Mouse (Mus musculus) urinary bladder, postnatal 14 days (tissue): ENCODE results near the gene Gm21488.
"Not testable (repeated sequence)": the region's sequence is repeated elsewhere in the genome, so short reads cannot be mapped to it uniquely, and the experiment has no call there.

Experiments used
- DNase-seq: peaks from one replicate; pipeline ENCODE4 v3.0.0; 2021; ENCODE audit warnings: low spot score

The Gm21488 gene

DNA sequence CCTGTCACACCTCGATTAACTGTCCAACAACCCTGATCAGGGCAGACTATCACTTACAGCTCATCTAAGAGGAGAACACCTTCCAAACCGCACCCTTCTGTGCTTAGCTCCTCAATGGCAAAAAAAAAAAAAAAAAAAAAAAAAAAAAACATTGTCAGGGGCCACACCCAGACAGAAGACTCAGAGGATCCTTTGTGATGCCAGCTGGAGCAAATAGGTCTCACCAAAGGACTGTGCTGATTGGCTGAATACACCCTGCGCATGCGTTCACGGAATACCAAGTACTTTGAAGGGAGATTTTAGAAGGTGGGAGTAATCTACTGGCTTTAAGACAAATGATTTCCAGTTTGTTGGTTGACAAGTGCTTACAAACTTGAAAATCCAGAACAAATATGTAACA, at the start of gene Gm21488:
Gene Gm21488, minus strand, starts transcription at position 101 of the 400 bp plus-strand sequence.
- not testable (repeated sequence) for DNase-seq
